Mouse (Mus musculus): ENCODE measurements around the gene Gm37240. TPM values are rescaled to one million over a fixed set of nuclear protein-coding genes. Genes with fewer than 3 reads are reported as not detected.

Gm37240 gene
- polyA plus RNA-seq, 1 experiment from 2014 or later: 0.82 TPM

DNA sequence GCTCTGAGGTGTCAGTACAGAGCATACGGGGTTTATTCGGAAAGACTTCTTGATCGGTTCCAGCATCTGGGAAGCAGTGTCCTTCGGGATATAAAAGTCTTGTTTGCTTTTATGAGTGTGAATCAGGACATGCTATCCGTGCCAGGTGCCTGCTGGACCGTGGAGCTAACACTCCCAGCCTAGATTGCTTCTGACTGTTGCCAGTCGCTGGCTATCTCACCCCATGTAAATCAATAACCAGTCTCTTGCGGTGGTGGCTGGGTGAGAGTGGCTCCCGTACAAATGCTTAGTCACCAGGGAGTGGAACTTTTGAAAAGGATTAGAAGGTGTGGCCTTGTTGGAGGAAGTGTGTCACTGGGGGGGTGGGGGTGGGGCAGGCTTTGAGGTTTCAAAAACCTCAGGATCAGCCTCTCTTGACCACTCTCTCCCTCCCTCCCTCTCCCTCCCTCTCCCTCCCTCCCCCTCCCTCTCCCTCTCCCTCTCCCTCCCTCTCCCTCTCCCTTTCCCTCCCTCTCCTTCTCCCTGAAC, 1277.1 kb downstream of the Gm37240 start:
- H3K4me1 ChIP-seq (ENCODE audit: control insufficient read depth, insufficient read depth, low read length): no peaks in the 10 kb centered on the region
- H3K27me3 ChIP-seq (ENCODE audit: control insufficient read depth, insufficient read depth, low read length): no peaks in the 10 kb centered on the region
- H3K4me2 ChIP-seq (ENCODE audit: low read depth): no peak overlapping the region
- H3K36me3 ChIP-seq (ENCODE audit: control insufficient read depth, insufficient read depth, low read length): no peaks in the 10 kb centered on the region
- H3K4me3 ChIP-seq (ENCODE audit: low read depth, low read length): no peak overlapping the region
- ATAC-seq (ENCODE audit: insufficient read depth, low FRiP score, low TSS enrichment): no peak
- no peak for DNase-seq (ENCODE audit: low spot score)
- 0 out of 2 replicates have a peak, but pooled peaks cover 2% of the 10 kb centered on the region for H3K9me3 ChIP-seq (ENCODE audit: control insufficient read depth, low read length)
- 83% methylated on average over 9 of the region's 9 CpGs for WGBS
- H3K27ac ChIP-seq (ENCODE audit: low read depth, low read length): no peak overlapping the region
- no peak overlapping the region for H3K9ac ChIP-seq (ENCODE audit: low read length)

DNA sequence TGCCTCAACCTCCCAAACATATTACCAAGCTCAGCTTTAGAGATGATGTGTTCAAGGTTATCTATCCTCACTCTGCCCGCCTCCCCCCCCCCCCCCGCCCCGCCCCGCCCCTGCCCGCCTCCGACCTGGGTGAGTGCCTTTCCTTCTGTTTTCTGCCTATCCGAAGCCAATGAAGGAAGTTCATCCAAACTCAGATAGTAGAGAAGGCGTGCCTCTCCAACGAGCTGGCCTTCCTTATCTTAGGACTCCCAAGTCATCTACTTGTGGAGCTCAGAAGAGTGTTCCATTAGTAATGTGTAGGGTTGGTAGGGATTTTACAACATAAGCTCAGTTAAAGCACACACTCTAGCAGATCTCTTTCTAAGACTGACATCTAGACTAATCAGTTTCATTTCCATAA, 1284.1 kb downstream of the Gm37240 start:
- no peak overlapping the region for H3K9ac ChIP-seq (ENCODE audit: low read length)
- ATAC-seq (ENCODE audit: insufficient read depth, low FRiP score, low TSS enrichment) (no peak), DNase-seq (ENCODE audit: low spot score) (no peak)
- 76% methylated on average over 7 of the region's 9 CpGs for WGBS
- 0 out of 2 replicates have a peak, but pooled peaks cover 2% of the 10 kb centered on the region for H3K9me3 ChIP-seq (ENCODE audit: control insufficient read depth, low read length)
- H3K27ac ChIP-seq (ENCODE audit: low read depth, low read length): no peak overlapping the region
- H3K4me1 ChIP-seq (ENCODE audit: control insufficient read depth, insufficient read depth, low read length): no peaks in the 10 kb centered on the region
- H3K4me3 ChIP-seq (ENCODE audit: low read depth, low read length): no peak overlapping the region
- no peaks in the 10 kb centered on the region for H3K36me3 ChIP-seq (ENCODE audit: control insufficient read depth, insufficient read depth, low read length)
- no peaks in the 10 kb centered on the region for H3K27me3 ChIP-seq (ENCODE audit: control insufficient read depth, insufficient read depth, low read length)
- no peak overlapping the region for H3K4me2 ChIP-seq (ENCODE audit: low read depth)

DNA sequence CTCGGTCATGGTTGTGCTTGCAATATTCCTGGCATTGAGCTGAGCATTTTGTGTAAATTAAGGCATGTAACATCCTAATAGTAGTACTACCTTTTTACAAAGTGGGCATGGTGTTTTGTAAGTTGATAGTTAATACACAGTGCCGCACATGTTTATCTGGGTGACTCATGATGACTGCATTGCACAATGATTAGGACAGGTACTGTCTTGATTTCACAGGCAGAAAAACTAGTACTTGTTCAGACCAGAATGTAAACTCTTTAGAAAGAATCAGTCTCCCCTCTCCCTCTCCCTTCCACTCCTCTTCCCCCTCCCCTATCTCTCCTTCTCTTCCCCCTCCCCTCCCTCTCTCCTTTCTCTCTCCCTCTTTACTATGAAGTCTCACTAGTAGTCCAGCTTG, 1284.6 kb downstream of the Gm37240 start:
- ATAC-seq (ENCODE audit: insufficient read depth, low FRiP score, low TSS enrichment): no peak
- Histone ChIP-seq H3K4me3 (ENCODE audit: low read depth, low read length) (no peak overlapping the region), H3K9ac (ENCODE audit: low read length) (no peak overlapping the region), H3K4me1 (ENCODE audit: control insufficient read depth, insufficient read depth, low read length) (no peaks in the 10 kb centered on the region), H3K27me3 (ENCODE audit: control insufficient read depth, insufficient read depth, low read length) (no peaks in the 10 kb centered on the region), H3K36me3 (ENCODE audit: control insufficient read depth, insufficient read depth, low read length) (no peaks in the 10 kb centered on the region), H3K27ac (ENCODE audit: low read depth, low read length) (no peak overlapping the region), H3K9me3 (ENCODE audit: control insufficient read depth, low read length) (0 out of 2 replicates have a peak, but pooled peaks cover 2% of the 10 kb centered on the region), H3K4me2 (ENCODE audit: low read depth) (no peak overlapping the region)
- WGBS: 95% methylated on average over 2 of the region's 2 CpGs
- no peak for DNase-seq (ENCODE audit: low spot score)

DNA sequence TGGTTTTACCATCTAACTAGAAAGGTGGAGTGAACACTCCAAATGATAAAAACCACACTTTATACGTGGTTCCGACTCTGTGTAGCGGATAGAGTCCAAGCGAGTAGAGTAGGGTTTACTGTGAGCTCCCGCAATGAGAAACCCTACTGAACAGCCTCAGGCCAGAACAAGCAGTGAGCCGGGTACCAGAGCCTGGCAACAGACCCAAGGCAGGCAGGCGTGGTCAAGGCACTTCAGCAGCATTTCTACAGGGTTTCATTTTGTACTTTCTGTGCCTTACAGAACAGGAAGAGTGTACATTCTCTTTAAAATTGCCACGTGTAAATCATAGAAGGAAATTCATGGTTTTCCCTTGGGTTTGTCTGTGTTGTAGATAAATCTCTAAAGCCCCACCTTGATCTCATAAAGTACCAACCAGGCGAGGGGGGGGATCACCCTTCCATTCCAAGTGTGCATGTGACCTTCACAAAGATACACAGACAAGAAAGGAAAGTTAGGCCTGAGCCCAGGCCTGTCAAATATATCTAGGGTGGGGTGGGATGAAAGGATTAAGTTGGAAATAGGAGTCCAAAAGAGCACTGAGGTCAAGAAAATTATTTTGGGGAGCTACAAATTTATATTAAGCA, 1285.3 kb downstream of the Gm37240 start:
- H3K9me3 ChIP-seq (ENCODE audit: control insufficient read depth, low read length): 0 out of 2 replicates have a peak, but pooled peaks cover 2% of the 10 kb centered on the region
- no peak overlapping the region for H3K4me3 ChIP-seq (ENCODE audit: low read depth, low read length)
- DNase-seq (ENCODE audit: low spot score) (no peak), ATAC-seq (ENCODE audit: insufficient read depth, low FRiP score, low TSS enrichment) (no peak)
- H3K27ac ChIP-seq (ENCODE audit: low read depth, low read length): no peak overlapping the region
- H3K4me1 ChIP-seq (ENCODE audit: control insufficient read depth, insufficient read depth, low read length): no peaks in the 10 kb centered on the region
- no peak overlapping the region for H3K4me2 ChIP-seq (ENCODE audit: low read depth)
- H3K9ac ChIP-seq (ENCODE audit: low read length): no peak overlapping the region
- no peaks in the 10 kb centered on the region for H3K36me3 ChIP-seq (ENCODE audit: control insufficient read depth, insufficient read depth, low read length)
- 83% methylated on average over 9 of the region's 9 CpGs for WGBS
- no peaks in the 10 kb centered on the region for H3K27me3 ChIP-seq (ENCODE audit: control insufficient read depth, insufficient read depth, low read length)

DNA sequence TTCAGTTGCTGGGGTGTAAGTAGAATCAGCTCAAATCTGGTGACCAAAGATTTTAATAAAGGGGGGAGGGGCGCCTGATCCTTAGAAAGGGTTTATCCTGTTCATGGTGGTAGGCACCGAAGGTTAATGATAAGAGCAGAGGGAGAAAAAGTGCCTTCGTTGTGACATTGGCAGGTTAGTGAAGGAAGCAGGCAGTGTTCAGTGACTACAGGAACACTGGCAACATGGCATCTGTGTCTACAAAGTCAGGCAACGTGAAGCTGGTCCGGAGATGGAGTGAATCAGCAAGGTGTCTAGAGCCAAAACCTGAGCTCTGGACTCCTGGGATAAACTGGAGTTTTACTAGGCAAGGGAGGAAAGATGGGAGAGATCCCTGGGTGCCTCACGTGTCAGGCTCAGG, 1288.6 kb downstream of the Gm37240 start:
- WGBS: 83% methylated on average over 6 of the region's 6 CpGs
- H3K27ac ChIP-seq (ENCODE audit: low read depth, low read length): no peak overlapping the region
- H3K36me3 ChIP-seq (ENCODE audit: control insufficient read depth, insufficient read depth, low read length): no peaks in the 10 kb centered on the region
- no peak overlapping the region for H3K4me3 ChIP-seq (ENCODE audit: low read depth, low read length)
- ATAC-seq (ENCODE audit: insufficient read depth, low FRiP score, low TSS enrichment): no peak
- H3K4me1 ChIP-seq (ENCODE audit: control insufficient read depth, insufficient read depth, low read length): peaks cover 6% of the 10 kb centered on the region
- no peak overlapping the region for H3K9ac ChIP-seq (ENCODE audit: low read length)
- no peak for DNase-seq (ENCODE audit: low spot score)
- no peaks in the 10 kb centered on the region for H3K27me3 ChIP-seq (ENCODE audit: control insufficient read depth, insufficient read depth, low read length)
- H3K4me2 ChIP-seq (ENCODE audit: low read depth): no peak overlapping the region
- no peaks in the 10 kb centered on the region for H3K9me3 ChIP-seq (ENCODE audit: control insufficient read depth, low read length)

DNA sequence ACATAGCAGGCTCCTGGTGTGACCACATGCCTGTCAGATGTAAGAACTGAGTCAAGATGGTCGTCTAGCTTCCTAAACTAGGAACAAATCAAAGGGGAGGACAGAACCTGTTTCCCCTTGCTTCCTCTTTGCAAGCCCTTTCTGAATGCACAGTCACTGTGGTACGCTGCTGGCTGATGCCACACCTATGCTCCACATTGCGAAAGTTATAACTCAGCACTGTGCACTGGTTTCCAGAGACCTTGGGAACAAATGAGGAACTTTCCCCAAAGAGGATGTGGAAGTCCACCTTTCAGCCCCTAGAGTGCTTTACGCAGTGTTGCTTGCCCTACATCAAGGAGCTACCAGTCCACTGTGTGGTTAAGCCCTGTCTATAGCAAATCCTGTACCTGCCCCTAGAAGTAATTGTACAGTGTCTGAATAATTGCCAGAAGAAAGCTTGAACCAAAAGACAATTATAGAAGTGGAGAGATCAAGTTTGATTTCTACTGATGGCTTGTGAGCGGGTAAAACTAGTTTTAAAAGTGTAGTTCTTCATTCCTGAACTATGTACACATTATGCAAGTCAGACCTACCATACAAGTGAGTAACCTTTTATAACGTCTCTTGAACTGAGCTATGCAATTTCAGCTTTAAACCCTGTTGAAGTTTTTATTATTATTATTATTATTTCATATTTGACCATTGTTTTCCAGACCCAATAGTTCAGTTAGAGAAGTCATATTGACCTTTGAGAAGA, 1289.2 kb downstream of the Gm37240 start:
- DNase-seq (ENCODE audit: low spot score): no peak
- Histone ChIP-seq H3K9me3 (ENCODE audit: control insufficient read depth, low read length) (no peaks in the 10 kb centered on the region), H3K36me3 (ENCODE audit: control insufficient read depth, insufficient read depth, low read length) (no peaks in the 10 kb centered on the region), H3K4me2 (ENCODE audit: low read depth) (no peak overlapping the region), H3K27me3 (ENCODE audit: control insufficient read depth, insufficient read depth, low read length) (no peaks in the 10 kb centered on the region), H3K4me3 (ENCODE audit: low read depth, low read length) (no peak overlapping the region), H3K27ac (ENCODE audit: low read depth, low read length) (no peak overlapping the region), H3K4me1 (ENCODE audit: control insufficient read depth, insufficient read depth, low read length) (peaks cover 6% of the 10 kb centered on the region), H3K9ac (ENCODE audit: low read length) (no peak overlapping the region)
- ATAC-seq (ENCODE audit: insufficient read depth, low FRiP score, low TSS enrichment): no peak
- 92% methylated on average over 6 of the region's 6 CpGs for WGBS

DNA sequence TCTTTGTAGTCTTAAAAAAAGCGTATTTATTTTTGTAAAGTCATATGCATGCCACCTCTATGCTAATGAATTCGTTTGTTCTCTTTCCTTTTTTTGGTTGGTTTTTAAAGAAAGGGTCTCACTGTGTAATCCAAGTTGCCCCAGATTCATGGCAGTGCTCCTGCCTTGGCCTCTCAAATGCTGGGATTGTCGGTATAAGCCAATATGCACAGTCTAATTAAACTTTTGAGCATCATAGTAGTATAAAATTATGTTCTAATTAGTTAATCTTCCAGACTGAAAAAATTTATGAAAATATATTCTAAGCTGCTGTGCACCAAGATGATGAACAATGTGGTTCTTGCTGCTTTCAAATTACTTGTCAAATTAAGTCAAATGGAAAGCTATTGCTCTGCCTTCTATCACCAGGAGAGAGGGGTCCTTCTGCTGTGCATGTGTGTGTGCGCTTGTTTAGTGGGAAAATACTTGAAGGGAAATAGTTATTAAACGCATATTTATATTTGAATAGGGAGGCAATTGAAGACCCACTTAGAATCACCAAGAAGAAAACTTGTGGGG, 1291.6 kb downstream of the Gm37240 start:
- H3K9ac ChIP-seq (ENCODE audit: low read length): no peak overlapping the region
- WGBS: 47% methylated on average over 5 of the region's 5 CpGs
- no peak for ATAC-seq (ENCODE audit: insufficient read depth, low FRiP score, low TSS enrichment)
- H3K27me3 ChIP-seq (ENCODE audit: control insufficient read depth, insufficient read depth, low read length): no peaks in the 10 kb centered on the region
- H3K4me3 ChIP-seq (ENCODE audit: low read depth, low read length): no peak overlapping the region
- H3K4me2 ChIP-seq (ENCODE audit: low read depth): peak overlapping the region; percentile 38; the same call in 1 of the 2 replicates
- no peak for DNase-seq (ENCODE audit: low spot score)
- H3K9me3 ChIP-seq (ENCODE audit: control insufficient read depth, low read length): no peaks in the 10 kb centered on the region
- H3K36me3 ChIP-seq (ENCODE audit: control insufficient read depth, insufficient read depth, low read length): no peaks in the 10 kb centered on the region
- peaks cover 6% of the 10 kb centered on the region for H3K4me1 ChIP-seq (ENCODE audit: control insufficient read depth, insufficient read depth, low read length)
- H3K27ac ChIP-seq (ENCODE audit: low read depth, low read length): no peak overlapping the region

DNA sequence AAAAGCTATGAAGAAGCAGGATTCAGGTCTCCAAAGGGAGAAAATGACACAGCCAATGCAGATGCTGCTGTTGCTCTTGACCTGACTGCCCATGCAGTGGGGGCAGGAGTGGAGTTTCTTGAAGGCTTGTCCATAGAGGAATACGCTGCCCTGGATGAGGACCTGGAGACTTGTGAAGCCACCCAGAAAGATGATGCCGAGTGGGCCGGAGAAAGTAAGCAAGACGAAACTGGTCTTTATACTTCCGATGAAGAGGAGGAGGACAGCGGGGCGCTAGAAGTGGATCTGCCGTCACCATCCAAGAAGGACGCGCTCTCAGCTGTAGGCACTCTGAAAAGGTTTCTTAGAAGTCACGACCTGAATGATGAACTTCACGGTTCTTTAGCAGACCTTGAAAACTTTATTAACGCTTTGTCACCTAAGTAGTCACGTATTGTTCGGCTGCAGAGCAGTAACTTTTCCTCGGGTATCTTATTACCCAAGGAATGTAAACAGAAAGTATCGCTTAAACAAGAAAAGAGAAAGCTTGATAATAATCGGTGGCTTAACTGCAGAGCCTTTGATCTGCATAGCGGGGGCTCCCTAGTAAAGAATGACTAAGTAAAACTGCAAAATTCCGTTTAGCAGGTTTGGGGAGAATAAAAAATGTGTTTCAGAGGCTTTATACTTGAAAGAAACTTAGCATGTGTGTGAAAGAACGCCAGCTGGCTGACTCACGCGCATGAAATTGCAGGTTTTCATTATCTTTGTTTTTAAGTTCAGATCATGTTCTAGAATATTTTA, 1292.2 kb downstream of the Gm37240 start:
- peak; percentile 22 for DNase-seq (ENCODE audit: low spot score)
- no peak overlapping the region for H3K27ac ChIP-seq (ENCODE audit: low read depth, low read length)
- H3K4me3 ChIP-seq (ENCODE audit: low read depth, low read length): peak overlapping the region; percentile 21; the same call in 1 of the 2 replicates
- H3K36me3 ChIP-seq (ENCODE audit: control insufficient read depth, insufficient read depth, low read length): no peaks in the 10 kb centered on the region
- no peak for ATAC-seq (ENCODE audit: insufficient read depth, low FRiP score, low TSS enrichment)
- no peak overlapping the region for H3K9ac ChIP-seq (ENCODE audit: low read length)
- peak overlapping the region; percentile 38 for H3K4me2 ChIP-seq (ENCODE audit: low read depth)
- 10% methylated on average over 23 of the region's 23 CpGs for WGBS
- H3K27me3 ChIP-seq (ENCODE audit: control insufficient read depth, insufficient read depth, low read length): no peaks in the 10 kb centered on the region
- peaks cover 6% of the 10 kb centered on the region for H3K4me1 ChIP-seq (ENCODE audit: control insufficient read depth, insufficient read depth, low read length)
- no peaks in the 10 kb centered on the region for H3K9me3 ChIP-seq (ENCODE audit: control insufficient read depth, low read length)

Measured in neural tube, embryonic 11.5 days (tissue).